Mouse (Mus musculus): ENCODE results near the gene Pknox1. TPM values are rescaled to one million over a fixed set of nuclear protein-coding genes. Genes with fewer than 3 reads are reported as not detected.

Pknox1 gene
- polyA plus RNA-seq, 1 experiment from 2014 or later: 32.2 TPM

- H3K4me3 ChIP-seq: no peak overlapping the region
- no peak overlapping the region for H3K9ac ChIP-seq
- no peak overlapping the region for H3K4me2 ChIP-seq
- H3K9me3 ChIP-seq: no peaks in the 10 kb centered on the region
- no peaks in the 10 kb centered on the region for H3K27me3 ChIP-seq
- H3K4me1 ChIP-seq: no peaks in the 10 kb centered on the region
- WGBS: 88% methylated on average over 3 of the region's 3 CpGs
- no peak for ATAC-seq (ENCODE audit: insufficient number of reproducible peaks, low FRiP score, low TSS enrichment, low read depth)
- H3K27ac ChIP-seq: no peak overlapping the region
- peaks cover 20% of the 10 kb centered on the region for H3K36me3 ChIP-seq
Measured at GRCm38 (mm10) chr17:31609895-31610294, 45.4 kb downstream of the Pknox1 start.

GRCm38 (mm10) chr17:31613086-31613755 lies 48.7 kb downstream of the Pknox1 start:
- Histone ChIP-seq H3K9me3 (no peaks in the 10 kb centered on the region), H3K4me1 (no peaks in the 10 kb centered on the region), H3K27me3 (no peaks in the 10 kb centered on the region), H3K4me2 (no peak overlapping the region), H3K9ac (no peak overlapping the region), H3K4me3 (no peak overlapping the region), H3K27ac (no peak overlapping the region; the same call in 1 of the 2 replicates), H3K36me3 (no peaks in the 10 kb centered on the region)
- ATAC-seq (ENCODE audit: insufficient number of reproducible peaks, low FRiP score, low TSS enrichment, low read depth): no peak
- 80% methylated on average over 4 of the region's 4 CpGs for WGBS

GRCm38 (mm10) chr17:31623101-31623500 lies 58.6 kb downstream of the Pknox1 start:
- WGBS: 64% methylated on average over 4 of the region's 4 CpGs
- H3K4me1 ChIP-seq: no peaks in the 10 kb centered on the region
- no peak overlapping the region for H3K27ac ChIP-seq
- H3K4me3 ChIP-seq: no peak overlapping the region
- ATAC-seq (ENCODE audit: insufficient number of reproducible peaks, low FRiP score, low TSS enrichment, low read depth): no peak
- H3K9me3 ChIP-seq: no peaks in the 10 kb centered on the region
- H3K27me3 ChIP-seq: no peaks in the 10 kb centered on the region
- no peak overlapping the region for H3K9ac ChIP-seq
- no peaks in the 10 kb centered on the region for H3K36me3 ChIP-seq
- H3K4me2 ChIP-seq: no peak overlapping the region

- Histone ChIP-seq H3K9me3 (no peaks in the 10 kb centered on the region), H3K27ac (no peak overlapping the region), H3K4me2 (no peak overlapping the region), H3K27me3 (no peaks in the 10 kb centered on the region), H3K36me3 (no peaks in the 10 kb centered on the region), H3K9ac (no peak overlapping the region), H3K4me1 (no peaks in the 10 kb centered on the region), H3K4me3 (no peak overlapping the region)
- ATAC-seq (ENCODE audit: insufficient number of reproducible peaks, low FRiP score, low TSS enrichment, low read depth): no peak
- 85% methylated on average over 2 of the region's 2 CpGs for WGBS
Measured at GRCm38 (mm10) chr17:31627961-31628360, 63.4 kb downstream of the Pknox1 start.

GRCm38 (mm10) chr17:31631081-31631800 lies 66.7 kb downstream of the Pknox1 start:
- H3K36me3 ChIP-seq: no peaks in the 10 kb centered on the region
- 76% methylated on average over 10 of the region's 10 CpGs for WGBS
- no peak overlapping the region for H3K4me2 ChIP-seq
- H3K27ac ChIP-seq: no peak overlapping the region
- no peak for ATAC-seq (ENCODE audit: insufficient number of reproducible peaks, low FRiP score, low TSS enrichment, low read depth)
- no peak overlapping the region for H3K4me3 ChIP-seq
- peaks cover 5% of the 10 kb centered on the region for H3K4me1 ChIP-seq
- H3K9ac ChIP-seq: no peak overlapping the region
- no peaks in the 10 kb centered on the region for H3K9me3 ChIP-seq
- peaks cover 15% of the 10 kb centered on the region for H3K27me3 ChIP-seq

- Histone ChIP-seq H3K4me3 (no peak overlapping the region), H3K9ac (no peak overlapping the region), H3K27me3 (peaks cover 21% of the 10 kb centered on the region), H3K36me3 (no peaks in the 10 kb centered on the region), H3K9me3 (no peaks in the 10 kb centered on the region), H3K27ac (no peak overlapping the region), H3K4me1 (peaks cover 22% of the 10 kb centered on the region), H3K4me2 (no peak overlapping the region)
- 89% methylated on average over 6 of the region's 6 CpGs for WGBS
- no peak for ATAC-seq (ENCODE audit: insufficient number of reproducible peaks, low FRiP score, low TSS enrichment, low read depth)
Measured at GRCm38 (mm10) chr17:31633007-31633406, 68.5 kb downstream of the Pknox1 start.

- Histone ChIP-seq H3K9me3 (no peaks in the 10 kb centered on the region), H3K4me1 (peaks cover 24% of the 10 kb centered on the region), H3K27me3 (peaks cover 21% of the 10 kb centered on the region), H3K9ac (no peak overlapping the region), H3K4me2 (no peak overlapping the region), H3K27ac (no peak overlapping the region), H3K36me3 (no peaks in the 10 kb centered on the region), H3K4me3 (no peak overlapping the region)
- no peak for ATAC-seq (ENCODE audit: insufficient number of reproducible peaks, low FRiP score, low TSS enrichment, low read depth)
- WGBS: 82% methylated on average over 5 of the region's 5 CpGs
Measured at GRCm38 (mm10) chr17:31634896-31635295, 70.4 kb downstream of the Pknox1 start.

- no peaks in the 10 kb centered on the region for H3K9me3 ChIP-seq
- H3K27ac ChIP-seq: no peak overlapping the region
- no peaks in the 10 kb centered on the region for H3K36me3 ChIP-seq
- ATAC-seq (ENCODE audit: insufficient number of reproducible peaks, low FRiP score, low TSS enrichment, low read depth): no peak
- peak overlapping the region; percentile 100; the same call in 1 of the 2 replicates for H3K4me2 ChIP-seq
- WGBS: 53% methylated on average over 11 of the region's 11 CpGs
- H3K27me3 ChIP-seq: peaks cover 21% of the 10 kb centered on the region
- peaks cover 24% of the 10 kb centered on the region for H3K4me1 ChIP-seq
- H3K4me3 ChIP-seq: peak overlapping the region; percentile 54; the same call in 1 of the 2 replicates
- H3K9ac ChIP-seq: no peak overlapping the region
Measured at GRCm38 (mm10) chr17:31635781-31636180, 71.2 kb downstream of the Pknox1 start.

GRCm38 (mm10) chr17:31636277-31636941 lies 71.9 kb downstream of the Pknox1 start:
- ATAC-seq (ENCODE audit: insufficient number of reproducible peaks, low FRiP score, low TSS enrichment, low read depth): no peak; the same call in 1 of the 2 replicates
- Histone ChIP-seq H3K27ac (no peak overlapping the region), H3K4me2 (peak overlapping the region; percentile 100), H3K4me1 (peaks cover 24% of the 10 kb centered on the region), H3K36me3 (no peaks in the 10 kb centered on the region), H3K9ac (peak overlapping the region; percentile 50), H3K4me3 (peak overlapping the region; percentile 54), H3K27me3 (peaks cover 21% of the 10 kb centered on the region), H3K9me3 (no peaks in the 10 kb centered on the region)
- 5% methylated on average over 45 of the region's 45 CpGs for WGBS

- 2% methylated on average over 61 of the region's 61 CpGs for WGBS
- peak within 1 kb of the TSS; percentile 24 for H3K27ac ChIP-seq
- H3K4me1 ChIP-seq: peaks cover 24% of the 10 kb centered on the region
Measured at GRCm38 (mm10) chr17:31636942-31637811, 72.6 kb downstream of the Pknox1 start, which contains the start of gene Cbs. Gene Cbs, minus strand, starts transcription at chr17:31637238.

GRCm38 (mm10) chr17:31637866-31638570 lies 73.5 kb downstream of the Pknox1 start:
- Histone ChIP-seq H3K27me3 (peaks cover 21% of the 10 kb centered on the region), H3K4me3 (no peak overlapping the region), H3K9ac (no peak overlapping the region), H3K9me3 (no peaks in the 10 kb centered on the region), H3K4me1 (peaks cover 24% of the 10 kb centered on the region), H3K36me3 (no peaks in the 10 kb centered on the region), H3K27ac (no peak overlapping the region), H3K4me2 (no peak overlapping the region)
- no peak for ATAC-seq (ENCODE audit: insufficient number of reproducible peaks, low FRiP score, low TSS enrichment, low read depth)
- 55% methylated on average over 9 of the region's 9 CpGs for WGBS

More at GRCm38 (mm10) chr17:31636942-31637811, 72.6 kb downstream of the Pknox1 start, which contains the start of gene Cbs:
- Histone ChIP-seq H3K4me2 (peak within 1 kb of the TSS; percentile 100), H3K36me3 (no peaks in the 10 kb centered on the region), H3K27me3 (peaks cover 21% of the 10 kb centered on the region), H3K9me3 (no peaks in the 10 kb centered on the region), H3K9ac (peak within 1 kb of the TSS; percentile 50), H3K4me3 (peak within 1 kb of the TSS; percentile 54)
- peak; percentile 92 for ATAC-seq (ENCODE audit: insufficient number of reproducible peaks, low FRiP score, low TSS enrichment, low read depth)
